Mouse (Mus musculus): ENCODE results near the gene Rnaseh2a. TPM values are rescaled to one million over a fixed set of nuclear protein-coding genes. Genes with fewer than 3 reads are reported as not detected.

Rnaseh2a gene
- polyA plus RNA-seq, 1 experiment: 69.4 TPM

GRCm38 (mm10) chr8:84985684-84986378, 16.3 kb upstream of the Rnaseh2a start:
- under 1% methylated on average over 53 of the region's 53 CpGs for WGBS
- peak overlapping the region; percentile 33 for H3K27ac ChIP-seq (ENCODE audit: control insufficient read depth, insufficient read depth, low read length)
- H3K36me3 ChIP-seq (ENCODE audit: control insufficient read depth, insufficient read depth, low read length): no peaks in the 10 kb centered on the region
- peak overlapping the region; percentile 58 for H3K4me3 ChIP-seq (ENCODE audit: control insufficient read depth, insufficient read depth, low read length)
- H3K4me1 ChIP-seq (replicated peaks; ENCODE audit: control insufficient read depth, insufficient read depth, low read length): peaks cover 39% of the 10 kb centered on the region
- peak; percentile 90 for DNase-seq
- no peak; the same call in 1 of the 2 replicates for TF ChIP-seq POLR2A (IDR thresholded peaks at IDR 0.05; ENCODE audit: control insufficient read depth, extremely low read depth, insufficient read depth, low read length, poor library complexity)
- TF ChIP-seq CTCF (IDR thresholded peaks at IDR 0.05; ENCODE audit: borderline replicate concordance, control insufficient read depth, extremely low read depth, insufficient read depth, low read length, poor library complexity): no peak
- H3K27me3 ChIP-seq (ENCODE audit: control insufficient read depth, insufficient read depth, low read length): no peaks in the 10 kb centered on the region

- 5% methylated on average over 23 of the region's 23 CpGs for WGBS
- DNase-seq: no peak
- Histone ChIP-seq H3K27ac (ENCODE audit: control insufficient read depth, insufficient read depth, low read length) (peak overlapping the region; percentile 22; the same call in 1 of the 2 replicates), H3K4me3 (ENCODE audit: control insufficient read depth, insufficient read depth, low read length) (peak overlapping the region; percentile 58), H3K36me3 (ENCODE audit: control insufficient read depth, insufficient read depth, low read length) (no peaks in the 10 kb centered on the region), H3K4me1 (replicated peaks; ENCODE audit: control insufficient read depth, insufficient read depth, low read length) (peaks cover 40% of the 10 kb centered on the region), H3K27me3 (ENCODE audit: control insufficient read depth, insufficient read depth, low read length) (no peaks in the 10 kb centered on the region)
- TF ChIP-seq CTCF (IDR thresholded peaks at IDR 0.05; ENCODE audit: borderline replicate concordance, control insufficient read depth, extremely low read depth, insufficient read depth, low read length, poor library complexity) (no peak), POLR2A (IDR thresholded peaks at IDR 0.05; ENCODE audit: control insufficient read depth, extremely low read depth, insufficient read depth, low read length, poor library complexity) (no peak)
Measured at GRCm38 (mm10) chr8:84985049-84985683, 15.6 kb upstream of the Rnaseh2a start.

GRCm38 (mm10) chr8:84984294-84985048, 14.9 kb upstream of the Rnaseh2a start:
- no peaks in the 10 kb centered on the region for H3K36me3 ChIP-seq (ENCODE audit: control insufficient read depth, insufficient read depth, low read length)
- TF ChIP-seq POLR2A (IDR thresholded peaks at IDR 0.05; ENCODE audit: control insufficient read depth, extremely low read depth, insufficient read depth, low read length, poor library complexity) (no peak), CTCF (IDR thresholded peaks at IDR 0.05; ENCODE audit: borderline replicate concordance, control insufficient read depth, extremely low read depth, insufficient read depth, low read length, poor library complexity) (no peak)
- no peaks in the 10 kb centered on the region for H3K27me3 ChIP-seq (ENCODE audit: control insufficient read depth, insufficient read depth, low read length)
- peak overlapping the region; percentile 22; the same call in 1 of the 2 replicates for H3K27ac ChIP-seq (ENCODE audit: control insufficient read depth, insufficient read depth, low read length)
- DNase-seq: peak; percentile 28
- 62% methylated on average over 16 of the region's 16 CpGs for WGBS
- peaks cover 46% of the 10 kb centered on the region for H3K4me1 ChIP-seq (replicated peaks; ENCODE audit: control insufficient read depth, insufficient read depth, low read length)
- no peak overlapping the region for H3K4me3 ChIP-seq (ENCODE audit: control insufficient read depth, insufficient read depth, low read length)

- no peaks in the 10 kb centered on the region for H3K36me3 ChIP-seq (ENCODE audit: control insufficient read depth, insufficient read depth, low read length)
- no peaks in the 10 kb centered on the region for H3K27me3 ChIP-seq (ENCODE audit: control insufficient read depth, insufficient read depth, low read length)
- 19% methylated on average over 3 of the region's 3 CpGs for WGBS
- H3K4me1 ChIP-seq (replicated peaks; ENCODE audit: control insufficient read depth, insufficient read depth, low read length): peaks cover 50% of the 10 kb centered on the region
- H3K4me3 ChIP-seq (ENCODE audit: control insufficient read depth, insufficient read depth, low read length): no peak overlapping the region
- H3K27ac ChIP-seq (ENCODE audit: control insufficient read depth, insufficient read depth, low read length): 0 out of 2 replicates have a peak overlapping the region, but pooled peaks have one; percentile 22
- TF ChIP-seq CTCF (IDR thresholded peaks at IDR 0.05; ENCODE audit: borderline replicate concordance, control insufficient read depth, extremely low read depth, insufficient read depth, low read length, poor library complexity) (no peak), POLR2A (IDR thresholded peaks at IDR 0.05; ENCODE audit: control insufficient read depth, extremely low read depth, insufficient read depth, low read length, poor library complexity) (no peak)
- DNase-seq: no peak
Measured at GRCm38 (mm10) chr8:84982499-84983011, 13.0 kb upstream of the Rnaseh2a start.

GRCm38 (mm10) chr8:84981644-84982498, 12.3 kb upstream of the Rnaseh2a start:
- no peak for TF ChIP-seq POLR2A (IDR thresholded peaks at IDR 0.05; ENCODE audit: control insufficient read depth, extremely low read depth, insufficient read depth, low read length, poor library complexity)
- no peak for TF ChIP-seq CTCF (IDR thresholded peaks at IDR 0.05; ENCODE audit: borderline replicate concordance, control insufficient read depth, extremely low read depth, insufficient read depth, low read length, poor library complexity)
- WGBS: 60% methylated on average over 15 of the region's 15 CpGs
- Histone ChIP-seq H3K4me1 (replicated peaks; ENCODE audit: control insufficient read depth, insufficient read depth, low read length) (peaks cover 50% of the 10 kb centered on the region), H3K27ac (ENCODE audit: control insufficient read depth, insufficient read depth, low read length) (0 out of 2 replicates have a peak overlapping the region, but pooled peaks have one; percentile 22), H3K36me3 (ENCODE audit: control insufficient read depth, insufficient read depth, low read length) (no peaks in the 10 kb centered on the region), H3K27me3 (ENCODE audit: control insufficient read depth, insufficient read depth, low read length) (no peaks in the 10 kb centered on the region), H3K4me3 (ENCODE audit: control insufficient read depth, insufficient read depth, low read length) (no peak overlapping the region)
- no peak for DNase-seq

All from thymus, adult 2 months (tissue).